Mouse (Mus musculus) cerebellum, adult (tissue): Measurements from ENCODE around the gene Smoc2.

Source experiments
- ATAC-seq: cut with Nextera tagmentation; 2 replicates; pipeline ENCODE4 v1.9.2; 2017; ENCODE audit warnings: mild to moderate bottlenecking, moderate library complexity, mixed read lengths; ENCODE audit not compliant: insufficient number of reproducible peaks, low FRiP score, low TSS enrichment

The Smoc2 gene

GRCm38 (mm10) chr17:14273386-14273785, 5.9 kb upstream of the Smoc2 start:
- ATAC-seq: no peak

DNA sequence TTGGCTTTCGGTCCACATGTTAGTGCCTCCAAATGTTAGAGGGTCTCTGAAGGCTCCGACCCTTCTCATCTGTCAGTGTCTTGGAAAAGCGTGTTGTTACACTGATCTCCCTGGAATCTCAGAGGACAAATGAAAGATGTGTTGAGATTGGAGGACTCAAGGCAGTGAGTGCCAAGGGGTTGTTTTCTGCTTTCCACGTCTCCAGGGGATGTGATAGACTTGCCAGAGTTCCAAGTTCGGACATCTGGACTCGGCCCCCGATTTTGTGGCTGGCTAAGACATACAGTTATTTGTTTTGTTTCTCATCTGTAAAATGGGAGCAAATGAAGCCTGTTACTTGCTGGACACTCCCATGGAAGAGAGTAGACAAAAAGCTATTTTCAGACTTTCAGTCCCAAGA, 2.0 kb upstream of the Smoc2 start:
- ATAC-seq: no peak

DNA sequence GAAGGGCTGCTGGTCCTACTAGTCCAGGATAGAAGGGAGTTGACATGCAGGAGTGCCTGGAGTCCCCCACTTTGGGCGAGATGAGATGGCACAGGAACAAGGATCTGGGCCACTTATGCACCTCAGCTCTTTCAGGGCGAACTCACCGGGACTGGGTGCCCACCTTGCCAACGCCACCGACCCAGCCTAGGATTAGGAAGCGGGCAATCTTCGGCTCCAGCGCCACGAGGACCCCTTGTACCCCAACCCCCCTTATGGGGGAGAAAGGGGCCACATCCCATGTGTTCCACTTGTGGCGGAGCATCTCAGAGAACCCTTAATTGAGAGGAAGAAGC, 627 bp downstream of the Smoc2 start:
- ATAC-seq: no peak

DNA sequence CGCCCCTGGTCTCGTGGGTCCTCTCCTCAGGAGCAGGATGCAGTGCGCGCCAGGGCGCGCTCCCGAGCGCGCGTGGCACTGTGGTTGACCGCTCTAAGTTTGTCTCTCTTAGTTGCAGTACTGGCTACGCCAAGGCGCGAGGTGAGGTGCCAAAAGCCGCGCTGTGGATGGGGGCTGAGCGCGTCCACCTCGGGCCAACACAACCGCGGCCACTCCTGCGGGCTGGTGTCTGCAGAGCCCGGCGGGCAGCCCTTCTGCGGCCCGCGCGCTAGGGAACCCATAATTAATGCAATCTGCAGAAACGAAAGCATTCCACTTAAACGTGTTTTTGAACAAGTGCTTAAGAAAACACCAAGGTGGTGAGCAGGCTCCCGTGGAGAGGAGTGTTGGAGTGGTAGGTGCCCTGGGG, 1.1 kb downstream of the Smoc2 start:
- ATAC-seq: no peak

DNA sequence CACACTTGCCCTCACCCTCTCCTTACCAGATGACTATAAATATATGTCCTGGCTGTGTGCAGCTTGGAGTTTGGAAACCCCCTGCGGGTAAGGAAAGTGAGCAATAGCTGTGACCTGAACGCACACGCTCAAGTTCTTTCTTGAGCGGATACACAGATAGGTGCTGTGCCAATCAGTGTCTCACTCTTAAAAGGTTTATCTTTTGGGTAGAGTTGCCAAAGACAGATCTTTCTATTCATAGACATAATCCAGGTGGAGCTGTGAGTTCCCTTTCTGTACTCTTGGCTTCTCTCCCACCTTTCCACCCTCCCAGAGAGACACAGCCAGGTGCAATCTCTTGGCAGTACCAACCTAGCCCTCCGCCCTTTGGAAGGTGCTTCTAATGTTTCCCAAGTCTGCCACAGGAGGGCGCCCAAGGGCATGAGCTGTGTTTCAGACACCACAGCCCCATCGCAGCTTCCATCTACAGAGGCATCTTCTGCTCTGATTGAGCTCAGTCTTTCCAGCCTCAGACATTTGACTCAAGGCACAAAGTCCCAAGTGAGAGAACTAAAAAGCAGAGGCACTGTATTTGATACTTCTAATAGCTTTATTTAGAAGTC, 8.8 kb downstream of the Smoc2 start:
- peak; percentile 69 for ATAC-seq

DNA sequence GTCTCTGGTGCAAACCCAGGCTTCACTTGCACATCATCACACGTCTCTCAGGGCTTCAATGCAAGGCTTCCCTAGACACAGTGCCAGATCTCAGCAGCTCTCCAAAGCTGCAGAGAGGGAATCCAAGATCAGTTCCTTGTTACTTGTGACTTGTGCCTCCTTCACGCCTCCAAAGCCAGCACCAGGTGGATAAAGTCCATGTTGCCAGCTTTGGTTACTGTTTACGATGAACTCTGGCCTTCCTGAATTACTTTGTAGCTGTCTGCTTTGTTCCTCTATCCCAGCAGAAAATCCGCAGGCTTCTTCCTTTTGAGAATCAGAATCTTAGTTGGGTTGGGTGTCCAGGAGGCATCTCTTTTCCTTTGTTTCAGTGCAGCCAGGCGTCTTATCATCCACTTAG, 14.3 kb downstream of the Smoc2 start:
- ATAC-seq: no peak

- ATAC-seq: no peak
Measured at GRCm38 (mm10) chr17:14295146-14295545, 15.8 kb downstream of the Smoc2 start.

- ATAC-seq: no peak
Measured at GRCm38 (mm10) chr17:14300361-14300760, 21.1 kb downstream of the Smoc2 start.

- no peak for ATAC-seq
Measured at GRCm38 (mm10) chr17:14301491-14302344, 22.4 kb downstream of the Smoc2 start.

GRCm38 (mm10) chr17:14302356-14302755, 23.1 kb downstream of the Smoc2 start:
- ATAC-seq: no peak

DNA sequence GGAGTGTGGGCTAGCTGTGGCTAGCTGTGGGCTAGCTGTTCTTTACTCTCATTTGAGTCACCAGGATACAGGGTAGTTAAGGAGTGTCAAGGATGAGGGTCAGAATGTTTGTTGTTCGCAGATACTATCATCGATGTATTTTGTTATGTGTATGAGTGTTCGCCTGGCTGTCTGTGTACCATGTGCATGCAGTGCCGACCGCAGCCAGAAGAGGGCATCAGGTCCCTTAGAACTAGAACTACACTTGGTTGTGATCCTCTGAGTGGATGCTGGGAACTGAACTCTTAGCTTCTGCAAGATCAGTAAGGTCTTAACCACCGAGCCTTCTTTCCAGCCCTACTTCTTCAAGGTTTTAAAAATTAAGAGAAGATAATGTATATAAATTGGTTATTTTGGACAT, 24.4 kb downstream of the Smoc2 start:
- ATAC-seq: no peak

GRCm38 (mm10) chr17:14309884-14310283, 30.6 kb downstream of the Smoc2 start:
- ATAC-seq: no peak

GRCm38 (mm10) chr17:14312440-14312839, 33.1 kb downstream of the Smoc2 start:
- ATAC-seq: no peak

DNA sequence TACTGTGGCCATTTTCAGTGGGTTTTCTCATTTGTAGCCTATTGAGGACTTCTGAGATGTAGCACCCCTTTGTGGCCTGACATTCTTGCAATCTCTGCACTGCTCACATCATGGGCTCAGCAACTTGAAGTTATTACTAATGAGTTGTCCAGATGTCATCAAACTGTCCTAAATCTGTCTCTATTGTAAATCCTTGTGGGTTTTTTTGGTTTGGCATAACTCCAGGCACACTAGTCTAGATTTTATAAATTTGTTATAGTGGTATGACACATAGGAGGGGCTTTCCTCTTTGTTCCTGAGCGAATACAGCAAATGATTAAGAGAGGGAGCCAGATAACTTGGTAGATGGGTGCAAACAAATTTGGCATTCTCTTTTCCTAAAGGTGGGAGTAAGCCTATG, 35.0 kb downstream of the Smoc2 start:
- no peak for ATAC-seq

DNA sequence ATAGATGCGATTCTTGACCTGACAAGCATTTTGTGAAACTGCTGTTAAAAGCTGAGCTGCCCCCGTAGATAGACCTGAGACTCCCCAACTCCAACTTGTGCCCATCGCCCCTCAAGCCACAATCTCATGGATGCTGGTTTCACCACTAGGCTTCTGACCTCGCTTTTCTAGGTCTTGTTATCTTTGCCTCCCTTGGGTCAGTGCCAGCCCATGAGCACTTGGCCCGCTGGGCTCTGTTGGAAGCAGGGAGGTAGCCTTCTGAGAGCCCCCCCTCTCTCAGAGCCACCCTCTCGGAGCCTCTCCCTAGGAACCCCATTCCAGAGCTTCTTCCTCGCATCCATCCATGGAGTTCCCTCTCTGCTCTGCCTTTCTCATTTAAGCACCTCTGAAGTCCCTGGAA, 37.2 kb downstream of the Smoc2 start:
- no peak for ATAC-seq

DNA sequence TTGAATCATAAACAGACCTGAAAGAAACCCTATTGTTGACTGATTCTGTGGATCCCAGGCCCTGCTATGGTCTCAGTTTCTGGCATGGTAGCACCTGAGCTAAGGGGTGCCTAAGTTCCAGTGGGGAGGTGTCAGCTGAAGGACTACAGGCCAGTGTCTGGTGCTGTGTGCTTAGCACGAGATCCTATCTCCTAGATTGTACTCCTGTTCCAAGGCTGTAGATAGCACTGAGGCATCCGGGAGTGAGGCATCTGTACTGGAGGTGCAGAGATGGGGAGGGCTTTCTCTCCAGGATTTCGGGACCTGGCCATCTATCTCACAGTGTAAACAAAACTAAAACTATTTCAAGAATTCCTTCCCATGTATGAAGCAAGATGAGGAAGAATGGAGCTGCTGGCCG, 38.1 kb downstream of the Smoc2 start:
- no peak for ATAC-seq

- ATAC-seq: no peak
Measured at GRCm38 (mm10) chr17:14326156-14326555, 46.9 kb downstream of the Smoc2 start.

DNA sequence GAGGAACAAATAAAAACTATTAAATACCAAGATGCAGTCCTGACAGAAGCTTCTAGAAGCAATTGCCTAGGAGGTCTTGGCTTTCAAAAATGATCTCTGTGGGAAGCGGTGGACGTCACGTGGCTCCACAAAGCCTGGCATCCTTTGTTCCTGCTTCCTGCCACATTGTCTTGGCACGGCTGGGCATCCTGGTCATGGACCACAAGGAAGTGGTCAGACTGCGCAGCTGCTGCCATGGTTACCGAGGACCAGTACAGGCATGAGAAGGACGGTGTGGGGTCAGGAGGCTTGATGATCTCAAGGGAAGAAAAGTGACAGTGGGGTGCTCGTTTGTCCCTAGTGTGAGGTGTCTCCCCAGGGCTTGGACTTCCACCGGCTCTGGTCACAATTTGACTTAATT, 48.7 kb downstream of the Smoc2 start:
- ATAC-seq: peak; percentile 78; the same call in 1 of the 2 replicates

- ATAC-seq: no peak
Measured at GRCm38 (mm10) chr17:14330498-14330897, 51.2 kb downstream of the Smoc2 start.

DNA sequence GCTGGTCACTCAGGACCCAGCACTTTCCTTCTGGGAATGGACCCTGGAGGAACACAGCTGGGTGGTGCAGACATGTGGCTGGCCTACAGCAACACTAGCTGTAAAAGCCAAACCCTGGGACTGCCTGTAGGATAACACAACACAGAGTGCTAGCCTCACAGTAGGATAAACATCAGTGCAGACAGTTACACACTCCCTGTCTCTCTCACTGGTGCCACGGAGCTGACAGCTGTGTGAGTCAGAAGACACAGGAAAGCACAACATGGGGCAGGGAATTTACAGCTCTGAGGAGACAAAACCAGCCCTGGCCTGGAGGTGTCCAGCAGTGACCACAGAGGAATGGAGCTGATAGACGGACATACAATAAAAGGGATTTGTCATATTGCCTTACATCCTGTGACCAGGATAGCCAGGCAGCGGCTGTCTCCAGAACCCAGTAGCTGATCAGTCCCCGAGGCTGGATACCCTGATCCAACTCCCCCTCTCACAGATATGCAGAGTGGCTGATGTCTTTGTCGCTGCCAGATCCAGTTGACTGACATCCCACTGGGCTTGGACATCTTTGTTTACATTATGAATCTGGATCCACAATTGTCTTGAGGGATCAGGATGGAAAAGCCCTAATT, 60.7 kb downstream of the Smoc2 start:
- ATAC-seq: no peak

DNA sequence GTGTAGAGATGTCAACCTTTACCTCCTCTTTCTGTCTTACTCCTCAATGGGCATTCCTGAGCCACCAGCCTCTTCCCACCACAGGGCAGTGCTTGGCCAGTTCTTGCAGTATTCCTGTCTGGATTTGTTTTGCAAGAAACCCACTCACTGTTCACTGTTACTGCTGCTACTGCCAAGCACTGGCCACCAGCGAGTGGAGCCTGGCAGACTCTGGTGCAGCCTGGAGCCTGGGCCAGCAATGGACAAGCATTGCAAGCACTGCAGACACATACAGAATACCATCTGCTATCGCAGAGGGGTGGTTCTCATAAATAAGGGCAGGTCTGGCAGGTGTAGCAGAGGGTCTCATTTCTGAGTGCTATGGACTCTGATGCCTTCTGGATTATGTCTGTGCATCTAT, 61.4 kb downstream of the Smoc2 start:
- no peak for ATAC-seq

DNA sequence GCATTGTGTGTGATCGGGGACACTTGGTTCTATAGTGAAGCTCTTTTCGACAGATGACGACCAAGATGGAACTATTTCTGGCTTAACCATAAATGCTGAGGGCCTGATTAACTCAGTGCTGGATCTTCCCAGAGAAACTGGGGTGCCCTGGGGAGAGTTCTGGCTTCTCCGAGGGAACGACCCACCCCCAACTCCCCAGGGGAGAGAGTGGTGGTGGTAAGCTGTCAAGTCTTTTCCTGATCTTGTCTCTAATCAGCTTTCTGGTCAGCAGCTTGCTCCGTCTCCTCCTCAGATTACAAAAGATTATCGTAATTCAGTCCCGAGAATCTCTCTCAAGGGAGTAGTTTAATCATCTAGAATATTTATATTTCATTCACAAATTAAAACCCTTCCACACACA, 63.2 kb downstream of the Smoc2 start:
- no peak for ATAC-seq
